Mouse (Mus musculus) cerebellum, postnatal 4 days (tissue): ENCODE measurements around the gene Cyp4f15.
"Not testable (repeated sequence)": the region's sequence is repeated elsewhere in the genome, so short reads cannot be mapped to it uniquely, and the experiment has no call there.

Source experiments
- DNase-seq, 2 experiments: peaks; one replicate each; pipeline ENCODE4 v3.0.0; 2022; ENCODE audit warnings: low spot score in 2 of 2, mixed read lengths in 1 of 2

Gene Cyp4f15

DNA sequence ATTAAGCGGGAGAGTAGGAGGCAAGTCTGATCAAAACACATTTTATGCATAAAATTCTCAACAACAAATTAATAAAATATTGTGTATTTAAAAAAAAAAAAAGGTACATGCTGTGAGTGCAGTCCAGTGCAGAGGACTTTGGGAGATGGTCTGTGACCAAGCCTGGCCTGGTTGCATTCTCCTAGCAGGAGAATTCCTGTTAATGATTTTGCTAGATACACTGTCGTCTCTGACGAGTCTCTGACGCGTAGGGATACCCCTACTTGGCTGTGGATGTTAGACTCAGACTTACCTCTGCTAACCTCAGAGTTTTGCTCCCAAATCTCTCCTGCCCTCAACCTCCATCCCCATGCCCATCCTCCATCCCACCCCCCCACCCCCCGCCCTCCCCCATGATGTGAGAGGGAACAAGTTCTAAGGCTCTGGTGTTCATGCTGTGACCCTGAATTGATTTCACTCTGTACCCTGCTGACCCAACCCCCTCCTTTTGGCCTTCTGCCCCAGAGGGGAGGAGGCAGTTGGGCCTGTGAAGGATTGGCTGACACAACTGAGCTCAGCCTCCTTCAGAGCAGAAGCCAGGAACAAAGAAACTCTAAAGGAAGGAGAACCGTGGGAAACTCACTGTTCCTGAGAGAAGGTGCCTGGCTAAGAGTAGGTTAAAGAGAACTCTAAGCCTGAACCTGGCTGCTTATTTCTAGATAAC, at the start of gene Cyp4f15:
Gene Cyp4f15, plus strand, starts transcription at position 580 of the 703 bp plus-strand sequence.
- DNase-seq = peak in 1 of 2 experiments; percentile 42

- DNase-seq = no peak
These were observed 49.1 kb upstream of the Cyp4f15 start for GRCm38 (mm10) chr17:32636341-32636740.

- DNase-seq = no peak
These were observed 48.3 kb upstream of the Cyp4f15 start for GRCm38 (mm10) chr17:32637151-32637550.

GRCm38 (mm10) chr17:32646631-32647030, 38.8 kb upstream of the Cyp4f15 start:
- DNase-seq = no peak

GRCm38 (mm10) chr17:32653860-32654259, 31.6 kb upstream of the Cyp4f15 start:
- no peak for DNase-seq

DNA sequence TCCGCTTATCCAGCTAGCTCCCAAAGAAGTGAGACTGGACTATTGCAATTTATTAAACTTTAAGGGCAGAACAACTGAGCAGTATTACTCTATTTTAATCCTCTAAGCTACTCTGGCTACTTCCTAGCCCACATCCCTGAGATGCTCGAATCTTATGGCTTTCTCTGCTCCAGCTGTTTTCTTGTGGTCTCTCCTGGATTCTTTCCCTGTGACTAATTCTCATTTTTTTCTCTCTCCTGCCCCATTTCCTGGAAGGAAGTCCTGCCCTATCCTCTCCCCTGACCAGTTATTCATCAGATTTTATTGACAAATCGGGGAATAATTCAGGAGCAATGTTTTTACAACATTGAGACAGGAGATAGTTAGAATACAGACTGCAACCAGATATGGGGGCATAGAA, 28.4 kb upstream of the Cyp4f15 start:
- DNase-seq = no peak

DNA sequence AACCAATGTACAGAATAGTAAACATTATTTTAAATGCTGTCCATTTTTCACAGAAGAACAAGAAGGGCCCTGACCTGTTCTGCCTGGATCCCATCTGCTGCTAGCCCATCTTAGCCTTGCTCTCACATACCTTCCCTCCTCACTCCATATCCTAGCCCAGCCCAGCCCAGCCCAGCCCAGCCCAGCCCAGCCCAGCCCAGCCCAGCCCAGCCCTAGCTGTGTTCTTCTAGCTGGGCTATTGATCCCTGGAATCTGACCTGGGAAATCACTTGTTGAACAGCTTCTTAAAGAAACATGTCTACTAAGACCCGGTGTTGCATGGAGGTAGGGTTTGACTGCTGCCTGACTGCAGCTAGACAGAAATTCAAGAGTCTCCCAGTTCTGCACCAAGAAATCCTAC, 27.2 kb upstream of the Cyp4f15 start:
- no peak for DNase-seq

DNA sequence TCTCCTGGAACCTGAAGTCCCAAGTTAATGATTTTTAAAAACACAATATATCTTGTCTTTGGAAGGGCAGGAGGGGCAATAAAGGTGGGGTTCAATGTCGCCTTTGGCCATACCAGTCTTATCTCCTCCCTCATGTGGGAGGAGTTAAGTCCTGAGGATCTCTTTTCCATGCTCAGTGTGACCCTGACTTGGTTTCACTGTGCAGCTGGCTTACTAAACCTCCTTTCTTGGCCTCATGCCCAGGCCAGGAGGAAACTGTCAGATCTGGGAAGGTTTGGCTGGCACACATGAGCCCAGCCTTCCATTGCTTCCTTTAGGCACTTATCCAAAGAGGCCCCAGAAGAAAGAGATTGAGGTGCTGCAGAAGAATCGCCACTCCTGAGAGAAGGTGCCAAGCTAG, 26.7 kb upstream of the Cyp4f15 start, which contains the start of gene Cyp4f40:
Gene Cyp4f40, plus strand, starts transcription at position 189 of the 400 bp plus-strand sequence.
- peak in 1 of 2 experiments; percentile 50 for DNase-seq

DNA sequence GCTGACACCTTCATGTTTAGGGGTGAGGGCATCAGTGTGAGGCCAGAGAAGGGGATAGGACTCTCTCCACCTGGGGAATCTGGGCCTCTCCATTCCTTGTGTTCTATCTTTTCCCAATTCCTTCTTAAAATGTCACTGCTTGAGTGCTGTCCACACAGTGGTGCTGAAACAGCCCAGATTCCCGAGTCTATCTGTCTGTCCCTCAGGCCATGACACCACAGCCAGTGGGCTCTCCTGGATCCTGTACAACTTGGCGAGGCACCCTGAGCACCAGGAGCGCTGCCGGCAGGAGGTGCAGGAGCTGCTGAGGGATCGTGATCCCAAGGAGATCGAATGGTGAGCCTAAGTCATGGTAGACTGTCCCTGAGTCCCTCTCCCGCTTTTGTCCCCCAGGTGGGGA, 11.5 kb upstream of the Cyp4f15 start:
- no peak for DNase-seq

GRCm38 (mm10) chr17:32676040-32676635, 9.3 kb upstream of the Cyp4f15 start:
- DNase-seq = no peak

- peak in 1 of 2 experiments; percentile 51 for DNase-seq
These were observed 5.0 kb upstream of the Cyp4f15 start for GRCm38 (mm10) chr17:32680404-32680803.

GRCm38 (mm10) chr17:32686722-32687121, 1.3 kb downstream of the Cyp4f15 start:
- DNase-seq = no peak

DNA sequence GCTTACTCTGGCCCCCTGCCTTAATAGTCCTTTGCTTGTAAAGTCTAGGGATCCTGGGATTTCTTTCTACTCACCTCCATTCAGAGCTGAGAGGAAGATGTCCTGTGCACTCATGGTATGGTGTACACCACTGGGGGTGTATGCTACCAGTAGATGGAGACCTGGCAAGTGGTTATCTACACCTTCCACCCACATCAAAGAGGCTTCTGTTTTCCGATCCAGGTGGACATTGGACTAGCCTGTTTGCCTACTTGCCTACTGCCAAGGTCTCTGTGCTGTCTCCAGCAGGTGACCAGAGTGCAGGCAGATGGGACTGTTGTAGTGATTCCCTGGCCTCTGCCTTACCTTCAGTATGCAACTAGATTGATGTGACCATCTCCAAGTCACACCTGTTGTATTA, 5.5 kb downstream of the Cyp4f15 start:
- DNase-seq = no peak

DNA sequence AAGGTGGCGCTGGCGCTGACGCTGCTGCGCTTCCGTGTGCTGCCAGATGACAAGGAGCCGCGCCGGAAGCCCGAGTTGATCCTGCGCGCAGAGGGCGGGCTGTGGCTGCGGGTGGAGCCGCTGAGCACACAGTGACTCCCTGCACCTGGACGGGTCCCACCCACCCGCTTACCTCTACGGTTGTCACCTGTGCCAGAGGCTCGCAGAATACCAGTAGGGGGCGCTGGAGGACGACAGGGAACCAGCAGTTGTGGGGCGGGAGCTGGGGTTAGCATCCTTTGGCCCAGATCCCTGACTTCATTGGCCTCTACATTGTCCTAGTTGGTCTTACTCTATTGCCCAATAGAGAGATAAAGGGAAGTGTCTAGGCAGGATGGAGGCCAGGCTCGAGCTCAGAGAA, 17.4 kb downstream of the Cyp4f15 start:
- DNase-seq = no peak

GRCm38 (mm10) chr17:32710541-32710940, 25.1 kb downstream of the Cyp4f15 start:
- not testable (repeated sequence) for DNase-seq

DNA sequence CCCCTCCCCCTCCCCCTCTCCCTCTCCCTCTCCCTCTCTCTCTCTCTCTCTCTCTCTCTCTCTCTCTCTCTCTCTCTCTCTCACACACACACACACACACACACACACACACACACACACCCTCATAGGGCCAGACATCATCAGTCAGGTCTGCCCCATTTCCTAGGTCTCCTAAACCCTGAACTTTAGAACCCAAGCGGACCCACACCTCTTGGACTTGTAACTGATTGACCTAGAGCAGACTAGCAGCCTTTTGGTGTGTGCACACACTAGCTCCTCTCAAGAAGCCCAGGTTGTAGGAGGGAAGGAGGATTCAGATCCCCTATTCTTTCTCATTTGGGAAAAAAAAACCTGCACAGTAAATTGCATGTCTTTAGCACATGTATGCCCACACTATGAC, 36.7 kb downstream of the Cyp4f15 start:
- not testable (repeated sequence) for DNase-seq

GRCm38 (mm10) chr17:32722771-32723170, 37.3 kb downstream of the Cyp4f15 start:
- DNase-seq = no peak

DNA sequence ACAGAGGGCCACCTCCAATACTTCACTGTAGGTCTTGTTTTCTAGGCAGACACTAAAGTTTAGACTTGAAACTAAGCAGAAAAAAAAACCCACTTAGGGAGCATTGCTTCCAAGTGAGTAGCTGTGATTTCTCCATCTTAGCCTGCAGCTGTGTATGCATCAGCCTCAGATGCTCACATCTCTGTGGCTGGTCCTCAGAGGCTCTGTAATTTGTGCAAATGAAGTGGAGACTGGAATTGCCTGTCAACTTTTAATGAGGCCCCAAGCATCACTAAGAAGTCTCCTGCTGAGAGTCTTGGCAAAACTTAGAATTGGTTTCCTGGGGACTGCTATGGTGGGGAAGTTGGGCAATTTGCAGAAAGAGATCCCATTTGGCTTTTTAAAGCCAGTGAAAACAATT, 40.9 kb downstream of the Cyp4f15 start:
- not testable (repeated sequence) for DNase-seq

GRCm38 (mm10) chr17:32729029-32729428, 43.6 kb downstream of the Cyp4f15 start:
- DNase-seq = no peak

DNA sequence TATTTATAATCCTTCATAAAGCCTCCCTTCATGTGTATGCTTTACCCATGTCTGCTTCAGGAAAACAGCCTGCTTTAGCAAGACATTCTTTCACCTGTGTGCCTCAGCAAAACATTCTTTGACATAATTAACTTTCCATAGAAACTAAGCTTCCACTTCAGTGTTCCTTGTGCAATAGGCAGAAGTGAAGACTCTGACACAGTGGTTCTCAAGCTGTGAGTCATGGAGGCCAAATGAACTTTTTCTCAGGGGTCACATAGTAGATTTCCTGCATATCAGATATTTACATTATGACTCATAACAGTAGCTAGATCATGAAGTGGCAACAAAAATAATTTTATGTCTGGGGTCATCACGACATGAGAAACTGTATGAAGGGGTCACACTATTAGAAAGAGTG, 53.0 kb downstream of the Cyp4f15 start:
- no peak for DNase-seq

DNA sequence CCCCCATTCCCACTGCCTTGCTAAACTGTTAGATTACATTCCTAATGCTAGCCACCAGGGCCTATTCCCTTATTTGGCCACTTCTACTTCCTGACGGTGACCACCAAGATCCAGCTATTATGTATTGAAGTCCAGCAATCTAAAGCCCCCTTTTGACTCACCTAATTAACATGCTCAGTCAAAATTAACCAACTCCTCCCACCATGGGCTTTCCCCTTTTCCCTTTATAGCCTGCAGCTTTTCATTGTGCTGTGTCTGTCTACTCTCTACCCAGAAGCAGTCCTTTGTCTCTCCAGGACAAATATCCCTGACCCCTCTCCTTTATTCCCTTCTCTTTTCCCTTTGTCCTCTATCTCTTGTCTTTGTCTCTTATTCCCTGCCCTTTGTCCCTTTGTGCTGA, 55.6 kb downstream of the Cyp4f15 start:
- no peak for DNase-seq

- no peak for DNase-seq
These were observed 65.2 kb downstream of the Cyp4f15 start for GRCm38 (mm10) chr17:32750611-32751010.
